Mouse (Mus musculus) neural tube, embryonic 12.5 days (tissue): Measurements from ENCODE around the gene Ilvbl. TPM values are rescaled to one million over a fixed set of nuclear protein-coding genes. Genes with fewer than 3 reads are reported as not detected.
"Not testable (repeated sequence)": the region's sequence is repeated elsewhere in the genome, so short reads cannot be mapped to it uniquely, and the experiment has no call there.

Experiments
- ATAC-seq: fragments of 200-750 bp; cut with Nextera tagmentation; 2 replicates; pipeline ENCODE4 v1.8.0; 2017; ENCODE audit warnings: low read depth, mild to moderate bottlenecking, moderate TSS enrichment, moderate library complexity; ENCODE audit not compliant: low FRiP score
- H3K27ac ChIP-seq: fragments of 300-500 bp; sonication (generic); 2 replicates; pipeline ENCODE4 v1.5.1; 2016
- H3K27me3 ChIP-seq: fragments of 300-500 bp; sonication (generic); replicated peaks from 2 replicates; pipeline ENCODE4 v1.6.1; 2016; ENCODE audit warnings: mild to moderate bottlenecking
- H3K36me3 ChIP-seq: fragments of 300-500 bp; sonication (generic); 2 replicates; pipeline ENCODE4 v1.6.1; 2016; ENCODE audit warnings: mild to moderate bottlenecking
- H3K4me1 ChIP-seq: fragments of 300-500 bp; sonication (generic); 2 replicates; pipeline ENCODE4 v1.6.1; 2016
- H3K4me2 ChIP-seq: fragments of 300-500 bp; sonication (generic); replicated peaks from 2 replicates; pipeline ENCODE4 v1.6.1; 2016; ENCODE audit warnings: mild to moderate bottlenecking
- H3K4me3 ChIP-seq: fragments of 300-500 bp; sonication (generic); 2 replicates; pipeline ENCODE4 v1.5.1; 2016
- H3K9ac ChIP-seq: fragments of 300-500 bp; sonication (generic); 2 replicates; pipeline ENCODE4 v1.6.1; 2016; ENCODE audit warnings: mild to moderate bottlenecking
- H3K9me3 ChIP-seq: fragments of 300-500 bp; sonication (generic); 2 replicates; pipeline ENCODE4 v1.6.1; 2016; ENCODE audit warnings: mild to moderate bottlenecking
- WGBS: fragments of 180-500 bp; shearing (Covaris S2); methylation state at CpG from one replicate; pipeline ENCODE4 v1.1.7; 2016; 5-methylcytosine and 5-hydroxymethylcytosine counted together
- polyA plus RNA-seq: library from polyadenylated mRNA; unstranded; fragments of >200 nt; fragmentation: Nextera tagmentation; extraction: Ambion mirVana; gene quantifications from 2 replicates; pipeline ENCODE4 v1.2.1, GENCODE M21; 2016

Ilvbl gene
- polyA plus RNA-seq: 47.1 and 51.8 TPM in 2 replicates

DNA sequence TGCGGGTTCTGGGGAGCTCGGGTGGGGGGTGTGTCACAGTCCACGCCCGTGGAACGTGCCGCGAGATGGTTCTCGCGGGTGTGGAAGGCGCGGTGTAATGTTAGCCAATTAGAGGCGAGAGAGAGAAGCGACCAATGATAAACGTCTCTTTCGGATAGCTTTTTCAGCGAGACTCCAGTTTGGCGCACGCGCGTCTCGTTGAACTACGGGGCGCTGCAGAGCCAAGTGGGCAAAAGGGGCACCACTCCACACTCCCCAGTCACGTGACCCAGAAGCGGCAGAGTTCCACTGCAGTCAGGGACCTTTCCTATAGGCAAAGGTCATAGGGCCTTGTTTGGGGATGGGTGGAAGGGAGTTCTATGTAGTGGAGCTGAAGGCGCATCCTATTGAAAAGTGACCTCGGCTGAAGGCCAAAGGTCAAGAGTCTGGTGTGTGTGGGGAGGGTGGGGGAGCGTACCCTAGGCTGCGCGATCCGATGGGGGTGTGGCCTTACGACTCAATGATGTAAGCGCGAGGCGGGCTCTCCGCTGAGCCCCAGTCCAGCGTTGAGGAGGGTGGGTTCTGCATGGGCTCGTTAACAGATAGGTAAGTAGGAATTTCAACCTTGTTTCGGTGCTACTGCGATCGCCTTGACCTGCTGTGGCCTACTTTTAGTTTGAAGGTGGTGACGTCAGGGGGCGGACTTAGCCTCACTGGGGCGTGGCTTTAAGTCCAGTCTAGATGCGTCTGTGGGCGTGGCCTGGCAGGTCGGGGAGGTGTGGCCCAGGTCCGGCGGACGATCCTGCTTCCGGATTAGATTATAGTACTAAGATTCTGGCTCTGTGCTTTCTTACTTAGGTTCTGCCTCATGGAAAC is at the start of gene Ilvbl:
TSS of gene Ilvbl (plus strand) at position 97 of the 855 bp plus-strand sequence.
- H3K4me3 ChIP-seq: peak within 1 kb of the TSS; percentile 61
- peak within 1 kb of the TSS; percentile 18; the same call in 1 of the 2 replicates for H3K27ac ChIP-seq
- under 1% methylated on average over 51 of the region's 51 CpGs for WGBS
- H3K4me1 ChIP-seq: peaks cover 5% of the 10 kb centered on the region; the same call in 1 of the 2 replicates
- ATAC-seq: peak; percentile 92
- H3K4me2 ChIP-seq: peak within 1 kb of the TSS; percentile 79
- H3K36me3 ChIP-seq: peaks cover 17% of the 10 kb centered on the region
- no peaks in the 10 kb centered on the region for H3K9me3 ChIP-seq
- no peaks in the 10 kb centered on the region for H3K27me3 ChIP-seq
- H3K9ac ChIP-seq: peak within 1 kb of the TSS; percentile 68

DNA sequence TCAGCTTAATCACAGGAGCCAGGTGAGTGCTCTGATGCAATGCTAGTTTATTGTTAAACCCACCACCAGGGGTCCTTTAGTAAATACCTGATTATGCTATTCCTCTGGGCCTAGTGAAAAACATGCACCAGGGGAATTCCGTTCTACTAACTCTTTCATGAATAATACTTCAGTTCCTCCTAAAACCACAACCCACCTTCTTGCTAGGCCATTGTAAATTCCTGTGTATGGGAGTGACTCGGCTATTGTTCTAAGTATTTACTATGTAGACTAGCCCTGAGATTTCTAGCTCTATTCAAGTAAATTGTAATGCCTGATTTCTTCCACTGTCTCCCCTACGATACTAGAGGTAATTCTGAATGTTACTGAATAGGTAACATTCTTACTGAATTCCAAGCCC is 49.1 kb upstream of the Ilvbl start:
- not testable (repeated sequence) for ATAC-seq, H3K9me3 ChIP-seq, H3K36me3 ChIP-seq, H3K4me1 ChIP-seq, H3K27me3 ChIP-seq, H3K4me3 ChIP-seq, H3K9ac ChIP-seq, H3K4me2 ChIP-seq, H3K27ac ChIP-seq
- 57% methylated on average over 3 of the region's 3 CpGs for WGBS

DNA sequence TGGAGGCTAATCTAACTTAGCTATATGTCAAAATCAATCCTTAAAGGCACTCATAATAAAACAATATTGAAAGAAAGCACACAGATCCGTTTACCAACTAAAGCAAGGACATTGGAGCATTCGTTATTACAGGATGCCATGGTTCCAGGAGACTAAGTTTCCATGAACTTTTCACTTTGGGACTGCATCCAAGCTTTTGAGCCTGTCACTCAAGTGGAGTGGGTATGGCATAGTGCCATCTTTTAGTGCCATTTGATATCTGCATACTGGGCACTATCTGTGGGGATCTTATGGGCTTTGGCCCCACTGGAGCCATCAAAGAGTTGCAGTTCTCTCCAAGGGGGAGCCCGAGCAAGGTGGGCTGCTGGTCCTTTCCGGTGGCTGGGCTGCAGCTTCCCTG is 48.6 kb upstream of the Ilvbl start:
- Histone ChIP-seq H3K27ac (no peak overlapping the region), H3K9me3 (no peaks in the 10 kb centered on the region), H3K9ac (no peak overlapping the region), H3K4me3 (no peak overlapping the region), H3K4me2 (no peak overlapping the region), H3K4me1 (no peaks in the 10 kb centered on the region), H3K27me3 (no peaks in the 10 kb centered on the region), H3K36me3 (no peaks in the 10 kb centered on the region)
- no peak for ATAC-seq
- WGBS: 71% methylated on average over 4 of the region's 4 CpGs

DNA sequence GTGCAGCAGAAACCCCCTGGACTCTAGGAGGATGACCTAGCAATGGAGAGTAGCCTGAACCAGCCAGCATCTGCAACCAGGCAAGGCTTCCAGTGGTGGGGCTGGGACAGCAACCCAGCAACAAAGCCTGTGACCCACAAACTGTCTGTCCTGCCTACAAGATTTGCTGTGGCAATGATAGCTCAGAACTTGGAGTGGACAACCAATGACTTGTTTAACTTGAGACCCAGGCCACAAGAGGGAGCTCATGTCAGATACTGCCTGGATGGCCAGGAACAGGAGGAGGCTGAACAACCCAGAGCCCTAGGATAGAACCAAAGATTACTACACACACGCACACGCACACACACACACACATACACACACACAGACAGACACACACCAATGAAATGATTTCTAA is 33.2 kb upstream of the Ilvbl start:
- Histone ChIP-seq H3K9me3 (no peaks in the 10 kb centered on the region), H3K9ac (no peak overlapping the region), H3K4me3 (no peak overlapping the region), H3K36me3 (no peaks in the 10 kb centered on the region), H3K27ac (no peak overlapping the region), H3K4me1 (no peaks in the 10 kb centered on the region), H3K4me2 (no peak overlapping the region), H3K27me3 (no peaks in the 10 kb centered on the region)
- ATAC-seq: no peak
- WGBS: 64% methylated on average over 2 of the region's 2 CpGs

DNA sequence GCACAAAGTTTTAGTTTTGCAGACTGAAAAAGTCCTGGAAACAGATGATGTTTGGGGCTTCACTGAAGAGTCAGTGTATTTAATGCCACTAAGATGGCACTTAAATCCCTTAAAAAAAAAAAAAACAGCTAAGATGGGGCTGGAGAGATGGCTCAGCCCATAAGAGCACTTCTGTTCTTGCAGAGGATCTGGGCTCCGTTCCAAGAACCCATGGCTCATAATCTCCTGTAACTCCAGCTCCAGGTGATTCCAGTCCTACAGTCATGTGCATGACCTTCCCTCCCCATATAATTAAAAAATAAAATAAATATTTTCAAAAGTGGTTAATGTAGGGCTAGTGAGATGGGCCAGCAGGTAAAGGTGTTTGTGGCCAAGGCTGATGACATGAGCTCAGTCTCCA is 9.1 kb upstream of the Ilvbl start:
- no peak overlapping the region for H3K4me2 ChIP-seq
- H3K27ac ChIP-seq: no peak overlapping the region
- H3K4me1 ChIP-seq: no peaks in the 10 kb centered on the region
- whole genome bisulfite sequencing: 95% methylated on average over 1 of the region's 1 CpGs
- H3K9me3 ChIP-seq: no peaks in the 10 kb centered on the region
- H3K9ac ChIP-seq: no peak overlapping the region
- H3K4me3 ChIP-seq: no peak overlapping the region
- ATAC-seq: no peak
- no peaks in the 10 kb centered on the region for H3K36me3 ChIP-seq
- H3K27me3 ChIP-seq: no peaks in the 10 kb centered on the region

DNA sequence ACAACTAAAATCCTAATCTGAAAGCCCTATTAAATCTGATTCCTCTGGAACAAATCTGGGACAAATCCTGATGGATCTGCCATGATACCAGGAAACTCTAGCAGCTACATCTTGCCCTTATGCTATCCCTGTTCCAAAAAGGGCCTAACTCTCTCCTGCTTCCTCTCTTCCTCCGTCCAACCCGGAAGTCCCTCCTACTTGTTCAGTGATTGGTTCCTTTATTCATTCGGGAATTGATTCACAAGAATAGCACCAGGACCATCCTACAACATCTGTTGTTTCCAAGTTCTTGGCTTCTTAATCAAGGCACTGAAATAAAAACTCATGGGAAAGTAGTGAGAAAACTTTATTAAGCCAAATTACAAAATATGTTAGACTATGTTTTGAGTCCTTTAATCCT is 5.0 kb upstream of the Ilvbl start:
- 77% methylated on average over 3 of the region's 3 CpGs for WGBS
- Histone ChIP-seq H3K27me3 (no peaks in the 10 kb centered on the region), H3K36me3 (no peaks in the 10 kb centered on the region), H3K27ac (no peak overlapping the region), H3K9ac (no peak overlapping the region), H3K9me3 (no peaks in the 10 kb centered on the region), H3K4me3 (no peak overlapping the region), H3K4me1 (no peaks in the 10 kb centered on the region), H3K4me2 (no peak overlapping the region)
- ATAC-seq: no peak

DNA sequence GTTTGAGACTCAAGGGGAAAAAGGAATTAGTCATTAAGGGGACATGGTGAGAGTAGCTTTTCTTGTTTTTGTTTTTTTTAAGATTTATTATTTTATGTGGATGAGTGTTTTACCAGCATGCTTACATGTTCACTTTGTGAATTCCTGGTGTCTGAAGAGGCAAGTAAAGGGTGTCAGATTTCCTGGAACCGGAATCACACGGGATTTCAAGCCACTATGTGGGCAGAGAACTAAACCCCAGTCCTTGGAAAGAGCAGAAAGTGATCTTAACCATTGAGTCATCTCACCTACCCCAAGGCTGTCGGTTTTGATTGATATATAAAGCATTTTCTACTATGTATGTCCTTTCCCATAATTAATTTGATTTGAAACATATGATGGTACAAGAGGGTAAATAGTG is 4.5 kb upstream of the Ilvbl start:
- Histone ChIP-seq H3K36me3 (no peaks in the 10 kb centered on the region), H3K9ac (no peak overlapping the region), H3K4me2 (no peak overlapping the region), H3K27ac (no peak overlapping the region), H3K4me3 (no peak overlapping the region), H3K4me1 (no peaks in the 10 kb centered on the region), H3K9me3 (no peaks in the 10 kb centered on the region), H3K27me3 (no peaks in the 10 kb centered on the region)
- ATAC-seq: no peak
- WGBS: 57% methylated on average over 3 of the region's 3 CpGs

DNA sequence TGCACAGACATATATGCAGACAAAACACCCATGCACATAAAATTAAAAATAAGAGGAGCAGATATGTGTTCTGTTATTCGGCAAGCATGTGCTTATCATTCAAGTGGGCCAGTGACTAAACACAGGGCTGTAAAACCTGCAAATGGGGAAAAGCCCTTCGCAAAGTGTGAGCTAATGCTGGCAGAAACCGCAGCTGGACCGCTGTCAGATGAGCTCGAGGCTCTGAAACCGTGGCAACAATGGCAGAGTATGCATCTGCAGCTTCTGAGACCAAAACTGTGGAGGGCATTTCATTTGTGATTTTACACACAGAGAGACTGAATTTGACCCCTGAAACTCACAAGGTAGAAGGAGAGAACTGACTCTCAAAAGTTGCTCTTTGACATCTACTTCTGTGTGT is 3.7 kb upstream of the Ilvbl start:
- Histone ChIP-seq H3K4me1 (peaks cover 5% of the 10 kb centered on the region; the same call in 1 of the 2 replicates), H3K9ac (no peak overlapping the region), H3K27me3 (no peaks in the 10 kb centered on the region), H3K9me3 (no peaks in the 10 kb centered on the region), H3K27ac (no peak overlapping the region), H3K36me3 (no peaks in the 10 kb centered on the region), H3K4me2 (no peak overlapping the region), H3K4me3 (no peak overlapping the region)
- no peak for ATAC-seq
- whole genome bisulfite sequencing: 67% methylated on average over 6 of the region's 6 CpGs

DNA sequence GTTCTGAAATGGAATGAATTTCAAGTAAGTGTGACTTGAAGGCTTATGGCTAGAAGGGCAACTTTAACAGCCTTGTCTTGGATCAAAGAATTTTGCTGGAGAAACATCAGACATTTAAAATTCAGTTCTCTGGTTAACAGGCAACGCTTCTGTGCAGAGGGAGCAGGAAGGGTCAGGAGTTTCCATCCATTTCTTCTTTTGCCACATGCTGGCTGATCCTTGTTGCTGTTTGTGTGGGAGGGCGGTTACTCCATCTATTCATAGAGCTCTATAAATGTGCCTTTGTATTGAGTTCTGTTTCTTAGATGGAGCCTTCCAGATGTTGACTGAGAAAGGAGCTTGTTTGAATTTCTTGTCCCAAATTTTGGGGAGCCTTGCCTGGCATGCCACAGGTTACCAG is 3.2 kb upstream of the Ilvbl start:
- Histone ChIP-seq H3K4me2 (no peak overlapping the region), H3K4me3 (no peak overlapping the region), H3K9ac (no peak overlapping the region), H3K4me1 (peaks cover 5% of the 10 kb centered on the region; the same call in 1 of the 2 replicates), H3K27ac (no peak overlapping the region), H3K27me3 (no peaks in the 10 kb centered on the region), H3K36me3 (no peaks in the 10 kb centered on the region), H3K9me3 (no peaks in the 10 kb centered on the region)
- whole genome bisulfite sequencing: 67% methylated on average over 2 of the region's 2 CpGs
- ATAC-seq: no peak

DNA sequence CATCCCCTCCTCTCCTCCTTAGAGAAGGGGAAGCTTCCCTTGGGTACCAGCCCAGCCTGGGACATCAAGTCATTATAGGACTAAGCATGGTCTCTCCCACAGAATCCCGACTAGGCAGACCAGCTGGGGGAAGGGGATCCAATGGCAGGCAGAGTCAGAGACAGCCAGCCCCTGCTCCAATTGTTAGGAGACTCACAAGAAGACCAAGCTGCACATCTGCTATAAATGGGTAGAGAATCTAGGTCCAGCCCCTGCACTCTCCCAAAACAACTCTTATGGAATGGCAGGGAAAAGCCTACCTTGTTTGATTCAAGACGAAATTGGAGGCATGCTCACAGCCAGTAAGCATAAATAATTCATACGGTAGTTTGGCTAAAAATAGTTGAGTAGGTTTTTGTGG is 920 bp upstream of the Ilvbl start:
- ATAC-seq: no peak
- Histone ChIP-seq H3K27ac (no peak overlapping the region), H3K9ac (no peak overlapping the region), H3K4me3 (no peak overlapping the region), H3K36me3 (peaks cover 4% of the 10 kb centered on the region), H3K4me1 (peaks cover 5% of the 10 kb centered on the region; the same call in 1 of the 2 replicates), H3K9me3 (no peaks in the 10 kb centered on the region), H3K27me3 (no peaks in the 10 kb centered on the region), H3K4me2 (no peak overlapping the region)
- 80% methylated on average over 3 of the region's 3 CpGs for WGBS

DNA sequence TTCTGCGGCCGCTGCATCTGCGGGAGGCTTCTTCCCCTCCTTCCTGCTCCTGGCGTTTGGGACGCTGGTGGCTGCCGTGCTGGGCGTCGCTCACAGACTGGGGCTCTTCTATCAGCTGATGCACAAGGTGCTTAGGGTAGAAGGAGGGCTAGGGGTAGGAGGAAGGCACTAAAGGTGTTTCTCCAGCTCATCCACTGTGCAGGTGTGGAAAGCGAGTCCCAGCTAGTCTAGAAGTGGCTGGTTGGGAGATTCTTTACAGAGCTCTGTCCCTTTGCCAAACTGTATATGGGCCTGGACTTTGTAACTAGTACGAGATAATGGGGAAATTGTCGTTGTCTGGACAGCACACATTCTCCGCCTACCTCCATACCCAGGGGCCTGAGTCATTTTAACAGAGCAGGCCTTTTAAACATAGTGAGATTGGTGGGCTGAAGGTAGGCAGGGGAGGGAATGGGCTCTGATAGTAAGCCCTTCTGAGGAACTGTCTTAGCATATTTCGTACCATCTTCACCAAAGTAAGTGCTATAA is 1.0 kb downstream of the Ilvbl start:
- Histone ChIP-seq H3K27ac (0 out of 2 replicates have a peak overlapping the region, but pooled peaks have one; percentile 18), H3K9me3 (no peaks in the 10 kb centered on the region), H3K4me1 (peaks cover 5% of the 10 kb centered on the region; the same call in 1 of the 2 replicates), H3K4me3 (peak overlapping the region; percentile 61), H3K27me3 (no peaks in the 10 kb centered on the region), H3K4me2 (peak overlapping the region; percentile 79), H3K36me3 (peaks cover 24% of the 10 kb centered on the region), H3K9ac (peak overlapping the region; percentile 68)
- WGBS: 16% methylated on average over 13 of the region's 13 CpGs
- ATAC-seq: peak; percentile 51

DNA sequence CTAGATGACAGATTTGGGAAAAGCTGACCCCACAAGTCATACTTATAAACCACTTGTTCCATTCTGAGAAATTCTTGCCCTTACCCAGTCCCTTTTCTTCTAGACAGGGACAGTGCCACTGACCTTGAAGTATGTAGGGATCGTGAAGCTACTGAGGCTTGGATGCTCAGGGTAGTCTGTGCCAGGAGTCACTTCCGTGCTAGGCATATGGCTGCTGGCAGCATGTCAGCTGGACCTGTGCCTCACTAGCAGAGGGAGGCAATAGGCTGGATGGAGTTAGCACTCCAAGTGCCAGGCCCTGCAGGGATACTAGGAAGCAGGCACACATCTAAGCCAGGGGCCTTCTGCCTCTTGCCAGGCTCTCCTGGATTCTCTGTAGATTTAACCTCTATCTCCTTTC is 1.5 kb downstream of the Ilvbl start:
- H3K4me2 ChIP-seq: peak overlapping the region; percentile 79
- H3K4me3 ChIP-seq: no peak overlapping the region
- no peaks in the 10 kb centered on the region for H3K27me3 ChIP-seq

More for the DNA sequence above, 1.5 kb downstream of the Ilvbl start:
- no peak for ATAC-seq
- Histone ChIP-seq H3K9ac (0 out of 2 replicates have a peak overlapping the region, but pooled peaks have one; percentile 68), H3K9me3 (no peaks in the 10 kb centered on the region), H3K27ac (no peak overlapping the region), H3K4me1 (peaks cover 5% of the 10 kb centered on the region; the same call in 1 of the 2 replicates), H3K36me3 (peaks cover 26% of the 10 kb centered on the region)
- 90% methylated on average over 2 of the region's 2 CpGs for WGBS
